Mouse (Mus musculus): Measurements from ENCODE around the gene Atp1a2.

Atp1a2 gene

DNA sequence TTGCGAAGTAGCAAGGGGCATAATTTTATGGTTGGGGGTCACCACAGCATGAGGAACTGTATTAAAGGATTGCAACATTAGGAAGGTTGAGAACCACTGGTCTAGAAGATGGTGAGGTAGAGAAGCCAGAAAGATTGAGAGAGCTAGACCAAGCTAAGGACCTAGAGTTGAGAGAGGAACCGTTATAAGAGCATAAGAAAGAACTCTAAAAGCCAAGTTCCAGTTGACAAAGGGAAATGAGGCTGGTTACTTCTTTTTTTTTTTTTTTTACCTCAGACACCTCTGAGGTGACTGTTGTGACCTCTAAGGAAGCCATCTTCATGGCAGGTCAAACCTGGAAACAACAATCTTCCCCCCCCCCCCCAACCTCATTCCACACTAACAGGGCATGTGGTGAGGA lies 7.3 kb upstream of the Atp1a2 start:
- no peak for DNase-seq (ENCODE audit: low spot score)

DNA sequence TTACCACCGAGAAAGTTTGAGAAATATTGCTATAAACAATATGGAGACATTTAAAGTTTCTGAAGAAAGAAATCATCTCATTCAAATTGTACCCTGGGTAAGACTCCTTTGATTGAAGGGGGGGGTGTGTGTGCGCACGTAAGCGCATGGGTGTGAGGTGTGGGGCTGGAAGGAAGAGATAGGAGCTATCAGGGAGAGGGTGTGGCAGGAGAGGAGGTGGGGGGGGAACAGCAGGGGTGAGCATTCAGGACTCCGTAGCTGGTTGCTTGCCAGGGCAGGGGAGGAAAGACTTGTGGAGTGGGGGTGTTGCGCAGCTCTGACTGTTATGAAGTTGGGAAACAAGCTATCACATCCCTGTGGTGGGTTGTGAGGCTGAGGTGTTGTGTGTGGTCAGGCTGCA lies 6.6 kb upstream of the Atp1a2 start:
- no peak for DNase-seq (ENCODE audit: low spot score)

DNA sequence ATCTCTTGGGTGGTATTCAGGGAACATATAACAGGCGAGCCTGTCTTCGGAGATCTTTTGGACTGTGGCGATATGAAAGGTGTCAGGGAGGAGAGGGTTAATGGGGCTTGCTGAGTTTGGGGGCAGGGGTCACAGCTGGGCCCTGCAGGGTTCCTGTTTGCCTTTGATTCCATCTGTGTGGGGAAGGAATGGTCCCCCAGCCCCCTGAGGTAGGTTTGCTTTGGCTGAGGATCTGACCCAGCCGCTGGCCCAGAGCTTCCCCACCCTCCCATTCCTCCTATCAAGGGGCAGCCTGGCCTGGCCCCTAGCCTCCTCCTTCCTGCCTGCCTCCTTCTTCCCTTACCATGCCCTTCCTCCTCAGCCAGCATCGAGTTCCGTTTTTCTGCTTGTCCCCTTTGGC lies 5.0 kb upstream of the Atp1a2 start:
- no peak for DNase-seq (ENCODE audit: low spot score)

DNA sequence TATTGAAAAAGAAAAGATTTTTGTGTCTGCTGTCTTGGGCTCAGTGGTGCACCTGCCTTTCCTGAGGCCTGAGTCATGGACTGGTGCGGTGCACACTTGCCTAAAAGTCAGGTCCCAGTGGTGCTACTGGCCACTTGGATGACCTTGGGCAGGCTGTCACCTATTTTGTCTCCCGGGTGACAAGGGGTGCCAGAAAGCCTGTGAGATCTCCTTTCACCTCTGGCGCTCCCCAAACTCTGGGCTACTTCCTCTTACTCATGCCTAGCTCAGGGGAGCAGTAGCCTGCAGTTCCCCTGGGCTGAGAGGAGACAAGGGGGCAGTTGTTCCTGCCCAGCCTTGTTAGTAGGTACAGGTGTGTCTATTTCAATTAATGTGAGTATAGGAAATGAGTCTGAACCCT lies 4.4 kb upstream of the Atp1a2 start:
- DNase-seq (ENCODE audit: low spot score) = no peak

DNA sequence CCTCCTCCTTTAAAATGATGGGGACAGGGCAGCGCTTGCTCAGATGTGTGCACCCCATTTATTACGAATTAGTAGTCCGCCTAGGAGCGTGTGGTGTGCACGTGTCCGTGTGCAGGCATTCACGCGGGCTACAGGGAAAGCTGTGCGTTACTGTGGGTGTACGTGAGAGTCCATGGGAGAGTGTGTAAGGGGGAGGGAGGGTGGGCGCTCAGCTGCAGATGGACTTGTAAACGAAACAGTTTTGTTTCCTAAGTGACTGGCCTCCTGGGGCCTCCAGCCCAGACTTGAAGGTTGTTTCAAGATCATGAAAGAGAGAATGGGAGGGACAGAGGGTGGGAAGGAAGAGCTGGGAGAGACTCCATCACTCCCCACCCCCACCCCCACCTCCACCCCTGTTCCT lies 3.3 kb upstream of the Atp1a2 start:
- no peak for DNase-seq (ENCODE audit: low spot score)

DNA sequence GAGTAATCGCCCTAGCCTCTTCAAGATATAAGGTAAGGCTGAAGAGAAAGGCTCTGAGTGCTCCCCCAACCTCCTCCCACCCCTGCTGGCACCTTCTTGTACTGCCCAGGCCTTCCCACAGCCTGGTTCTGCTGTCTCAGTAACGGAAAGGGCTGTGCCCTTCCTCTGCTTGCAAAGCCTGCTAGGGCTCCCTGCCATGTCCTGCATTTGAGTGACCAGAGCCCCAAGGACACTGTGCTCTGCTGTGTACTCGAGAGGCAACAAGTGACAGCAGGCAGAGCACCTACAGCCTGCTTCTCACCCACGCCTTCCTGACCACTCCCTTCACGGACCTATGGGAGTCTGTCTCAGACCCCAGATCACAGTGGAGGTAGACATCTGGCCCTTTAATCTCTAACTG lies 2.4 kb upstream of the Atp1a2 start:
- no peak for DNase-seq (ENCODE audit: low spot score)

DNA sequence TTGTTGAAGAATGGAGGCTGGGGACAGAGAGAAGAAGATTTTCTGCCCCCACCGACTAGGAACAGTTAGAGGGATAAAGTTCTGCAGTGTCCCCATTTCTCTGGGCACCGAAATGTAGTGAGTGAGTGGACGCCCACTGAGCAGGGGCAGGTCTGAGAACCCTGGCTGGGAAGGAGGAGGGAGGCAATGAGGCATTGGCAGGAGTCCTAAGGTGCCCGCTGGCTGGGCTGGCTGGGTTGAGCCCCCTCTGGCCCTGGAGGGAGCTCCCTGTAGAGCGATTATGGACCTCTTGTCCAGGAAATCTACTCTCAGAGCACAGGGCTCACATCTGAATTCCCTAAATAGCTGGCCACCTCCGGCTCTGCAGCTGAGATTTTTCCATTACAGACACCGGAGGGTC lies 1.7 kb upstream of the Atp1a2 start:
- DNase-seq (ENCODE audit: low spot score) = no peak

DNA sequence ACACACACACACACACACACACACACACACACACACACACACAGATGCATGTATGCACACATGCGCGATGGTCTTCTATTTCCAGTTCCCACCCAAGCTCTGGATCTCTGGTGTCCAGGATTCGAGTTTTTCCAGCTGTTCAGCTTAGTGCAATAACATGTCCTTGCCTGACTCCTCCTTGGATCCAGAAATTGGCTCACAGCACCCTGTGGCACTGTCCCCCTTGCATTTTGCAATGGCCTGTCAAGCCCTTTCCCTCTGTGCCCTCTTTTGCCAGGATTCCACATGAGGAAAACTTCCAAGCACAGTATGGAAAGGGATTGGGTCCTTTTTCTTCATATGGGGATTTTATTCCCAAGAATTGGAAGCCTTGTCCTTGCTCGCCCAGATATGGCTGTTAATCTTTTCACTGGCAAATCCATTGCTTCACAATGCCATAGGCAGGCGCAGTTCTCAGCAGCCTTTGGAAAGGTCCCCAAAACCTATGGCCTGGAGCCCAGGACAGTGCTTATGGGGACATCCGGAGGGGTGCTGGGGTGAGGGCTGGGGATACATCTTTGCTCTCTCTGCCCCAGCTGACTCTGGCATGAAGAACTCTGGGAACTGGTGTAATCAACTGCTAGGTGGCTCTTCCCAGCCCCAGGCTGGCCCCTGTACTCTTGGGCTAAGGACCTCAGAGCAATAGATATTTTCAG lies 901 bp downstream of the Atp1a2 start:
- peak; percentile 43 for DNase-seq (ENCODE audit: low spot score)

DNA sequence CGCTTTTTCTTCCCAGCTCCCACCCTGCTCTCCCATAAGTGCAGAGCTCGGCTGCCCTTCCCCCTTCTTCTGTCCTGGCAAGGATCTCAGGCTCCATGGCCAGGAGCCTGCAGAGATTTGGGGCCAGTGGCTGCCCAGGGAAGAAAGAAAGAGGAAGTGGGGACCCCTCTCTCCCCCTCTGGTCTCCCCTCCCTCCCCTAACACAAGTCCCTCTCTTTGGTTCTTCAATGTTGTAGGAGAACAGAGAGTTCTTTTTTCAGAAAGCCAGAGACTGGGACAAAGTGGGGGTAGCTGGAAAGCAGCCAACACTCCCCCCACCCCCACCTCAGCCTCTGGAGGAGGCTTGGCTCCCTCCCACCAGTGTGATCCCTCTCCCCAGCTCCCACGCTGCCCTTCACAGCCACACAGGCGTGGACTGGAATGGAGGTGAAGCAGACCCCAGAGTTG lies 2.1 kb downstream of the Atp1a2 start:
- DNase-seq (ENCODE audit: low spot score) = no peak

DNA sequence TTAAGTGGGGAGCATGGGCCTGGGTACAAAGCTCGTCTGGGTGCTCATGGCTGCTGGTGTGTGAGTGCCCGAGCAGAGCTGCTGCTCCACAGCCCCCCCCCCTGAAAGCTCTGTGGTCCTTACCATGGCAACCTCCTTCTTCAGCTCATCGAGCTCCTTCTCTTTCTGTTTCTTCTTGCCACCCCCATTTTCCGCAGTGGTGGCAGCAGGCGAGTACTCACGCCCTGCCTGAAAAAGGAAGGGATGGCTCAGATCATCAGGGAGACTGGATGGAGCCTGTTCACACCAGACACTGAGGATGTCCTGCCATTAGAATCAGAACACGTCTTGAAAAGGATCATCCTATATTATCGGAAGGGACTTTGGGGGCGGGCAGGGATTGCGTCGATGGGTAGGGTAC lies 4.4 kb downstream of the Atp1a2 start:
- DNase-seq (ENCODE audit: low spot score) = no peak

DNA sequence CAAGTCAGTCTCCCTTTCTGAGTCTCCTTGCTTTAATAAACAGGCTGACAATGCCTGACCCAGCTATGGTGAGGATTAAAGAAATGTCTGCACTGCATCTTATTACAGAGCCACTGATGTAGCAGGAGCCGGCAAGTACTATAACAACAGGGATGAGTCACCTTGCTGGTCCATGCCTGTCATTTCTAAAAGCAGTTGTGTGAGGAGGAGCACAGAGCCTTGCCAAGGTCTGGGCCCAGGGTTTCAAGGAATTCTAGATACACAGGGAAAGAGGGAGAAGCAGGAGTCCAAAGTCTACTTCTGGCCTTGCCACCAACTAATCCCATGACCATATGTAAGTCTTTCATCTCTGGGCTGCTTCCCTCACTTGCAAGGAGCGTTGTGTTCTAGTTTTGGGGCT lies 5.0 kb downstream of the Atp1a2 start:
- no peak for DNase-seq (ENCODE audit: low spot score)

DNA sequence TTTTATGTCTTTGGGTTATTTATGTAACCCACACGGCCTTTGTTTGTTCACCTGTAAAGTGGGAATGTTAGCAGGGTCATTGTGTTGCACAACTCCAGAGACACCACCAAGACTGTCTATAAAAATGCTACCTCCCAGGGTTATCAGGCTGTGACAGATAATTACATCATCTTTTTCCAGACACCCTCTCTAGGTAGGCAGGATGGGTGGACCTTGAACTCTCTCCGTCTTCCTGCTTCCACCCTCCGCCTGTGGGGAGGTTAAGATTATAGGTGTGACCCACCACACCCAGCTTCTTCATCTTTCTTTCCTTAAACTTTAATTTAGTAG lies 8.3 kb downstream of the Atp1a2 start:
- DNase-seq (ENCODE audit: low spot score) = no peak

DNA sequence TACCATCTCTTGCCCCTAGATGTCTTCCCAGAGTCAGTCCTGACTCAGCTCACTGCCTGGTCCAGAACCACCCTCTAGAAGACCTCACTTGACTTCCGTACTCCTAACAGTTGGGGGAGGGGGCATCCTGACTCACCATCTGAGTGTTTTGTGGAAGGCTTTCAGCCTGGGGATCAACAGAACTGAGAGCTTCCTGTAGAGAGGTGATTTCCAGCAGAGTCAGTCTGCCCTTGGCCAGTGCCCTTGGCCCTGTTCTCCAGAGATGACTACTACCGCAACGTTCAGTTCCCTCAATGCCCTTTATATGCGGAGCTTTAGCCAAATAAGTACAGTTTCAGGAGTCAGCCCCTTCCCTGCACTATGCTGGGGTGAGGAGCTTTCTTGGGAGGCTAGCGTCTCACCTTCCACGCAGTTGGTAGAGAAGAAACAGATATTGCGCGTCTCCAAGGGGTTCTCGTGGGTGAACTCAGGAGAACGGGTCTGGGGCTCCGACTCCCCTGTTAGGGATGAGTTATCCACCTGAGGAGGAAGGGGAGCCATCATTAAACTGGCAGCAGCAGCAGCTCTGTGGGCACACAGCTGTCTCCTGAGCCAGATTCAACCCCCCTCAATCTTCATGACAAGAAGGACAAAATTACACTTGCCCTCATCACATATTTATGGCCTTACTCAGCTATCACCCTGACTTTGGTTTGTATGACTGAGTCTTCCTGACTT lies 8.8 kb downstream of the Atp1a2 start:
- no peak for DNase-seq (ENCODE audit: low spot score)

DNA sequence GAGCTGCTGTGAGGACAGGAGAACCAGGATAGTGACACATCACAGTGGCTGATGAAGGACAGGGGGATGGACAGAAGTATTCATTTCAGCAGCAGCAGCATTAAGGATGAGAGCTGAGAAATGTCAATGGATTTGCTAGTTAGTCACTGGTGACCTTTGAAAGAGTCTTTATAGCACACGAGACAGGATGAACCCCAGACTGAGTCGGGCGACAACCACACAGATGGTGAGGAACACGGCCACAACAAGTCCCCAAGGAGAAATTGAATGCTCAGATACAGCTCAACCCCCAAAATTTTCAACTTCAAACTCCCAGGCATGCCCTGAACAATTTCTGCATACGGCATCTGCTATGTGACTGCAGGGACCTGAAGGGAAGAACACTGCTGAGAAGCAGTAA lies 11.1 kb downstream of the Atp1a2 start:
- DNase-seq (ENCODE audit: low spot score) = no peak

DNA sequence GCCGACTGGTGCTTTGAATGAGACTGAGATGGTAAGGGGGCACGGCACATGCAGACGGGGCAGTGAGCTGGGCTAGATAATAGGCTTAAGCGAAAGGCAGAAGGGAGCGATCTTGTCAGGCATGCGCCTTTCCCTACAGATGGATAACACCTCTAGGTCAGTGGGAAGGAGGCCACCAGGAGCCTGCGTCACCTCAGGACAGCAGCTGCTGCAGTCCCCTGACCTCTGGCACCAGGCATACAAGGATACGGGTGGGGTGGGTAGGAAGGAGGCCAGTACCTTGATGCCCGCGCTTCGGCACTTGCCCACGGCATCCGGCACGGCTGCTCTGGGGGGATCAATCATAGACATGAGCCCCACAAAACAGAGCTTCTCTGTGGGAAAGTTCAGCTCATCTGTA lies 13.6 kb downstream of the Atp1a2 start:
- DNase-seq (ENCODE audit: low spot score) = no peak

DNA sequence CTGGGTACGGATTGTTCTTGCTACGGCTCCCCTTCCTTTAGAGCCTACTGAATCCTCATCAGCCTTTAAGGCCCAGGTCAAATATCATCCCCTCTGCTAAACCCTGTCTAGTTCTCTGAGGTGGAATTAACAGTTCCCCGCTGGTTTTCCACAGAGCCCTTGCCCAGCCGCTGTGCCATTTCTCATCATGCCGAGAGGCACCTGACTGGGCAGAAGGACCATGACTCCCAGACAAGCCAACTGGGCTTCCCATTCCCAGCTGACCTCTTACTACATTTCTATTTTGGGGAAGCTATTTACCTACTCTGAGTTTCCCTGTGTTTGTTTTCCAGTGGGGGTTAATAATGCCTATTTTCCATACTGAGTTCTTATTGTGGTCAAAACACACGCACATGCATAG lies 14.8 kb downstream of the Atp1a2 start:
- DNase-seq (ENCODE audit: low spot score) = no peak

DNA sequence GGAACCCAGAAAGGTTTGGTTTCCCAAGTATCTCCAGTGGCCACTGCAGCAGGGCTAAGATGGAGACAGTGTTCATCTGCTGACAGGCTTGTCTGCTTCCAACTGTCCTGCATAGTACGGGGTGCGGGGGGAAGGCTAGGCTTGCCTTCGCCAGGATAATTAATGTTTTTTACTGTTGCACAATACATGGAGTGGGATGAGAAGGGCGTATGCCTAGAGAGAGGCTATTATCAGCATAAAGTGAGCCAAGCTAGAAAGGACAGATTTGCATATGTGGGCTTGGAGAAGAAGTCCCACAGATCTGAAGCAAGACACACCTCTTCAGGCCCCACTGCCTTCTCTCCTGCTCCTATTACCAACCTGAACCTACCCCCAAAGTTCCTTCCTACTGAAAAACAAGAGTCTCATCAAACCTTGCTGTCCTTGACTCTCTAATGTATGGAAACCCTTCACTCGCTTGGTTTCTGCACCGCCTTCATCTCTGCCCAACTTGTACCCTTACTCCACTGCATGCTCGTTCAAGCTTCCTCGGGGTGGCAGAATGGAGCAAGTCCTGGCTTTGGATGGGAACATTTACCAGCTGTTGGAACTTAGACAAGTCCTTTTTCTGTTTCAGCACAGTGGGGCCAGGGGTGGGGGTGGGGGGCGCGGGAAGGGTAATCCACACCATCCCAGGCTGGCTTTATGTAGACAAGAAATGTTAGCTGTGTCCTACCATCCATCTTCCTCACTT lies 16.2 kb downstream of the Atp1a2 start:
- DNase-seq (ENCODE audit: low spot score) = peak; percentile 27

DNA sequence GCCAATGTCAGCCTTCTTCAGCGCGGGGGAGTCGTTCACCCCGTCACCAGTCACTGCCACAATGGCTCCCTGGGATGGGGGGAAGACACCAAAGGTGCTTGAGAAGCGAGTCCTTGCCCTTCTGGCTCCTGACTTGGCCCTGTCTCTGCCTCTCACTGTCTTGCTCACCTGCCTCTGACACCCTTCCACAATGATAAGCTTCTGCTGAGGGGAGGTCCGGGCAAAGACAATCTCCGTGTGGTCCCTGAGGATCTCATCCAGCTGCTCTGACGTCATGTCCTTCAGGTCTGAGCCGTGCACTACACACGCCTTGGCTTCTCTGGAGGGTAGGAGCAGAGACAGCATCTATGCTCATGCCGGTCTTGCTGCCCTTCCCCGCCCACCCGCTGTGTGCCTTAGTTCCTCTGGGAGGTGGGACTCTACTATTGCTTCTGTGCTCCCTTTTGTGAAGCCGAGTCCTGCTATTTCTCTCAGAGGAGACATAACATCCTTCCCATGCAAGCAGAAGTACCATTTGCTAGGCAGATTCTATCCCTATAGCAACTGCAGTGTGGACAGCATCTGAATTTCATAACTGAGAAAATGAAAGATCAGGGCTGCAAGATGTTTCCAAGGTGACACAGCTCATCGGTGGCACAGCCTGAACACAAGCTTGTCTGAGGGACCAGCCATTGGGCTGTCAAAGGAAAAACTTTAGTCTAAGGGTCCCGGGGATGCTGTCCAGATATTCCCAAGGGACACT lies 17.9 kb downstream of the Atp1a2 start:
- DNase-seq (ENCODE audit: low spot score) = no peak

DNA sequence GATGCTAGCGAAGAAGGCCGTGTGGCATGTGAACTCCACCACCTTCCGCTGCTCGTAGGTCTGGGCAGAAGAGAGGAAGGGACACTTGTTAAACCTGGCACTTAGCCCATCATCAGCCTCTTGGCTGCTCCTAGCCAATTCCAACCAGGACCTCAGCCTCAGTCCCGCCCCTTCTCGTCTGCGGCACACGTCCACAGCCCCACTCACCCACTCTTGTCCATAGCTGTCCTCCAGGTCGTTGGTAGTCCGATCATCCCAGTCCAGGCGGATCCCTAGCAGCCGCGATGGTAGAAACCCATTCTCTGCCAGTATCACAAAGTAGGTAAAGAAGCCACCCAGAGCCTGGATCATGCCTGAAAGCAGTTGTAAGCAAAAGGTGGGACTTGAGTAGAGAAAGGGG lies 19.5 kb downstream of the Atp1a2 start:
- no peak for DNase-seq (ENCODE audit: low spot score)

DNA sequence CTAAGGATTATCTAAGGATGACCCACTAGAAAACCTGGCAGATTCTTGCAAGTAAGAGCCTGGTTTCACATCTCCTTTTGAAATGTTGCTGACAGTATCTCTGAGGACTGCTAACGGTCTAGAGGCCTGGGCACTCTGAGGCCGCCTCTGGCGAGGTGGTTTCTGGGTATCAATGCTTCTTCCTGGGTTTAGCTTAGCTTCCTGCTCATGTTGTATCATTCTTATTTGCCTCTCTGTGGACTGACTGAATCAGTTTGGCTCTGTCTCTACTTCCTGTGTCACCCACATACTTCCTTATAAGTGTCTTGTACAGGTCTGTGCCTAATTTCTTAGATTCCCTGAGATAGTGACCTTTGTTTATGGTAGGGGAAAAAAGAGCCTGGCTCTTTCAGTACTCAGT lies 20.7 kb downstream of the Atp1a2 start:
- peak; percentile 35 for DNase-seq (ENCODE audit: low spot score)

DNA sequence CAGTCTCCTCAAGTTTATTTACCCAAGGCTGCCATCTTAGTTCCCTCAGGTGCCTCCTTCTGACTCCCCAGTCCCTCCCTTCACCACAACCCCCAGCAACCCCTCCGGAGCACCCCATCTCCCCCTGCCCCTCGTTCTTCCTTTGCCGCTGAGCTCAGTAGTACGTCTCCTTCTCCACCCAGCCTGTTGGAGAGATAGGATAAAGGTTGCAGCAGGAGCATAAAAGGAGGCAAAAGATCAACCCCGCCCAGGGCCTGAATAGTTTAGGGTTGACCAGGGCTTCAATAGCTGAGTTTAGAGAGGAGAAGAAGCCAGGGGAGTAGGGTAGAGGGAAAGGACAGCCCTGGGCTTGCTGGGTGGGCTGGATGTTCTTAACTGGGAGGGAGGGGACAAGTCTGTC lies 23.3 kb downstream of the Atp1a2 start:
- DNase-seq (ENCODE audit: low spot score) = no peak

DNA sequence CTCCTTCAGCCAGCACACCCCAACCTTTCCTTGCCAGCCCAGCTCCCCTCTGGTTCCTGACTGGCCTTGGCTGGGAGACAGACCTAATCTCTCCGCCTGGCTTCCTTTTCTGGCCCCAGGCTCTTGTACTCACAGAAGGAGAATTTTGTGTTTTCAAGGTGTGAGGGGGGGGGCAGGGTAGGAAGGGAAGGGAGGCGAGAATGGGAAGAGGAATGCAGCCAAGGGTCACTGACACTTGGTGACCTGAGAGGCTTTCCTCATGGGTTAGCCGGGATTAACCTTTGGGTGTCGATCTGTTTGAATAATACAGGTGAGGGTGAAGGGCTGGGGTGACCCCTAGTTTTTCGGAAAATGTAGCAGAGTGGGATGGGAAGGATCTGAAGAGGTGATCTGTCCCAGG lies 23.7 kb downstream of the Atp1a2 start:
- no peak for DNase-seq (ENCODE audit: low spot score)

DNA sequence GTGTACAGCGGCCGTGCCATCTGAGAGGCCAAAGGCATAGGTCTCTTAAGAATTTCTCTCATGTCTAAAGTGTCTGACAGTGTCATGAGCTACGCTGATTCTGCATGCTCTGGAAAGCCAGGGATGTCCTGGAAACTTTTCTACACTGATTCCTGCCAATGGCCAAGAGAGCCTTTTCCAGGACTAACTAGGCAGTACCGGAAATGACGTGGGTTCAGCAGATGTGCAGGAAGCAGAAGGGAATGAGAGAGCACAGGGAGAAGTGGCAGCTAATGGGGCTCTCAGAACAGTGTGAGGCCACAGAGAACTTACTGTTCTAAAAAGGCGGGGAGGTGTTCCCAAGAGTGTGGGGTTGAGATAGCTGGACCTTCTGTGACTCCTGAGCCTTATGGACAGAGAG lies 24.5 kb downstream of the Atp1a2 start:
- DNase-seq (ENCODE audit: low spot score) = peak; percentile 12

All from lung, postnatal 25 days (tissue).